Mouse (Mus musculus) kidney, embryonic 15.5 days (tissue): Measurements from ENCODE around the gene Il6st. TPM values are rescaled to one million over a fixed set of nuclear protein-coding genes. Genes with fewer than 3 reads are reported as not detected.

Source experiments
- ATAC-seq: fragments of 200-750 bp; cut with Nextera tagmentation; replicated peaks from 2 replicates; pipeline ENCODE4 v1.8.0; 2017; ENCODE audit warnings: moderate TSS enrichment; ENCODE audit not compliant: low FRiP score
- H3K27ac ChIP-seq: fragments of 300-500 bp; sonication (generic); 2 replicates; pipeline ENCODE4 v1.5.1; 2015; ENCODE audit warnings: mild to moderate bottlenecking, inconsistent platforms
- H3K27me3 ChIP-seq: fragments of 300-500 bp; sonication (generic); 2 replicates; pipeline ENCODE4 v1.6.1; 2015; ENCODE audit warnings: inconsistent platforms
- H3K36me3 ChIP-seq: fragments of 300-500 bp; sonication (generic); 2 replicates; pipeline ENCODE4 v1.6.1; 2015; ENCODE audit warnings: inconsistent platforms
- H3K4me1 ChIP-seq: fragments of 300-500 bp; sonication (generic); 2 replicates; pipeline ENCODE4 v1.6.1; 2015; ENCODE audit warnings: inconsistent platforms
- H3K4me2 ChIP-seq: fragments of 300-500 bp; sonication (generic); 2 replicates; pipeline ENCODE4 v1.6.1; 2015; ENCODE audit warnings: moderate library complexity, mild to moderate bottlenecking, inconsistent platforms
- H3K4me3 ChIP-seq: fragments of 300-500 bp; sonication (generic); replicated peaks from 2 replicates; pipeline ENCODE4 v1.5.1; 2015; ENCODE audit warnings: mild to moderate bottlenecking, inconsistent platforms
- H3K9ac ChIP-seq: fragments of 300-500 bp; sonication (generic); 2 replicates; pipeline ENCODE4 v1.6.1; 2015; ENCODE audit warnings: mild to moderate bottlenecking, inconsistent platforms
- H3K9me3 ChIP-seq: fragments of 300-500 bp; sonication (generic); replicated peaks from 2 replicates; pipeline ENCODE4 v1.6.1; 2016; ENCODE audit warnings: inconsistent platforms
- WGBS: fragments of 180-500 bp; shearing (Covaris S2); methylation state at CpG from one replicate; pipeline ENCODE4 v1.1.7; 2015; ENCODE audit warnings: mixed read lengths; 5-methylcytosine and 5-hydroxymethylcytosine counted together
- polyA plus RNA-seq: library from polyadenylated mRNA; unstranded; fragments of >200 nt; fragmentation: Nextera tagmentation; extraction: Ambion mirVana; gene quantifications from 2 replicates; pipeline ENCODE4 v1.2.1, GENCODE M21; 2015

Il6st gene
- polyA plus RNA-seq, 1 experiment from 2014 or later, result 40.4 TPM

GRCm38 (mm10) chr13:112471201-112471600 is 7.3 kb downstream of the Il6st start:
- no peak for ATAC-seq
- WGBS, result 92% methylated on average over 9 of the region's 9 CpGs
- Histone ChIP-seq H3K27me3 (no peaks in the 10 kb centered on the region), H3K36me3 (peaks cover 10% of the 10 kb centered on the region), H3K9me3 (no peaks in the 10 kb centered on the region), H3K27ac (no peak overlapping the region), H3K9ac (no peak overlapping the region), H3K4me1 (peaks cover 7% of the 10 kb centered on the region), H3K4me3 (no peak overlapping the region), H3K4me2 (no peak overlapping the region)

GRCm38 (mm10) chr13:112472401-112473023 is 8.6 kb downstream of the Il6st start:
- no peaks in the 10 kb centered on the region for H3K9me3 ChIP-seq
- no peak overlapping the region for H3K4me2 ChIP-seq
- no peaks in the 10 kb centered on the region for H3K27me3 ChIP-seq
- H3K4me3 ChIP-seq, result no peak overlapping the region
- H3K4me1 ChIP-seq, result peaks cover 4% of the 10 kb centered on the region; the same call in 1 of the 2 replicates
- no peak for ATAC-seq
- H3K27ac ChIP-seq, result no peak overlapping the region
- H3K9ac ChIP-seq, result no peak overlapping the region
- WGBS, result 78% methylated on average over 19 of the region's 19 CpGs
- peaks cover 17% of the 10 kb centered on the region for H3K36me3 ChIP-seq

- H3K9ac ChIP-seq, result no peak overlapping the region
- ATAC-seq, result no peak
Observed at GRCm38 (mm10) chr13:112473757-112474755, 10.2 kb downstream of the Il6st start.

GRCm38 (mm10) chr13:112479032-112479431 is 15.2 kb downstream of the Il6st start:
- Histone ChIP-seq H3K4me1 (no peaks in the 10 kb centered on the region), H3K27me3 (no peaks in the 10 kb centered on the region), H3K27ac (no peak overlapping the region), H3K4me3 (no peak overlapping the region), H3K9me3 (no peaks in the 10 kb centered on the region), H3K36me3 (peaks cover 55% of the 10 kb centered on the region), H3K9ac (no peak overlapping the region), H3K4me2 (no peak overlapping the region)
- no peak for ATAC-seq
- 82% methylated on average over 7 of the region's 7 CpGs for WGBS

More at GRCm38 (mm10) chr13:112473757-112474755, 10.2 kb downstream of the Il6st start:
- Histone ChIP-seq H3K4me1 (0 out of 2 replicates have a peak, but pooled peaks cover 3% of the 10 kb centered on the region), H3K9me3 (no peaks in the 10 kb centered on the region), H3K27ac (no peak overlapping the region), H3K36me3 (peaks cover 18% of the 10 kb centered on the region), H3K4me3 (no peak overlapping the region), H3K27me3 (no peaks in the 10 kb centered on the region), H3K4me2 (no peak overlapping the region)
- 62% methylated on average over 21 of the region's 21 CpGs for WGBS

GRCm38 (mm10) chr13:112479926-112480325 is 16.1 kb downstream of the Il6st start:
- WGBS, result 93% methylated on average over 15 of the region's 15 CpGs
- no peak overlapping the region for H3K9ac ChIP-seq
- no peak overlapping the region for H3K27ac ChIP-seq
- no peak overlapping the region for H3K4me2 ChIP-seq
- no peaks in the 10 kb centered on the region for H3K4me1 ChIP-seq
- no peaks in the 10 kb centered on the region for H3K9me3 ChIP-seq
- H3K4me3 ChIP-seq, result no peak overlapping the region
- H3K27me3 ChIP-seq, result no peaks in the 10 kb centered on the region
- peaks cover 63% of the 10 kb centered on the region for H3K36me3 ChIP-seq
- no peak for ATAC-seq

- H3K4me2 ChIP-seq, result no peak overlapping the region
- H3K27me3 ChIP-seq, result no peaks in the 10 kb centered on the region
- no peaks in the 10 kb centered on the region for H3K4me1 ChIP-seq
- H3K4me3 ChIP-seq, result no peak overlapping the region
- no peak overlapping the region for H3K9ac ChIP-seq
- no peaks in the 10 kb centered on the region for H3K9me3 ChIP-seq
- 93% methylated on average over 5 of the region's 5 CpGs for WGBS
- no peak for ATAC-seq
- no peak overlapping the region for H3K27ac ChIP-seq
- H3K36me3 ChIP-seq, result peaks cover 70% of the 10 kb centered on the region
Observed at GRCm38 (mm10) chr13:112482525-112482924, 18.7 kb downstream of the Il6st start.

GRCm38 (mm10) chr13:112483015-112483414 is 19.1 kb downstream of the Il6st start:
- Histone ChIP-seq H3K27me3 (no peaks in the 10 kb centered on the region), H3K4me2 (no peak overlapping the region), H3K4me3 (no peak overlapping the region), H3K36me3 (peaks cover 73% of the 10 kb centered on the region), H3K9me3 (no peaks in the 10 kb centered on the region), H3K4me1 (no peaks in the 10 kb centered on the region), H3K27ac (no peak overlapping the region), H3K9ac (no peak overlapping the region)
- WGBS, result 83% methylated on average over 7 of the region's 7 CpGs
- no peak for ATAC-seq

GRCm38 (mm10) chr13:112486236-112486635 is 22.4 kb downstream of the Il6st start:
- no peak overlapping the region for H3K27ac ChIP-seq
- 96% methylated on average over 5 of the region's 5 CpGs for WGBS
- no peak for ATAC-seq
- no peak overlapping the region for H3K4me2 ChIP-seq
- H3K9me3 ChIP-seq, result no peaks in the 10 kb centered on the region
- H3K4me1 ChIP-seq, result no peaks in the 10 kb centered on the region
- no peak overlapping the region for H3K4me3 ChIP-seq
- no peak overlapping the region for H3K9ac ChIP-seq
- H3K27me3 ChIP-seq, result no peaks in the 10 kb centered on the region
- peaks cover 88% of the 10 kb centered on the region for H3K36me3 ChIP-seq

GRCm38 (mm10) chr13:112486676-112487075 is 22.8 kb downstream of the Il6st start:
- H3K27me3 ChIP-seq, result no peaks in the 10 kb centered on the region
- H3K9ac ChIP-seq, result no peak overlapping the region
- peaks cover 87% of the 10 kb centered on the region for H3K36me3 ChIP-seq
- no peak for ATAC-seq
- H3K4me1 ChIP-seq, result no peaks in the 10 kb centered on the region
- no peaks in the 10 kb centered on the region for H3K9me3 ChIP-seq
- H3K4me2 ChIP-seq, result no peak overlapping the region
- no peak overlapping the region for H3K4me3 ChIP-seq
- WGBS, result 97% methylated on average over 5 of the region's 5 CpGs
- no peak overlapping the region for H3K27ac ChIP-seq

- H3K9me3 ChIP-seq, result no peaks in the 10 kb centered on the region
- H3K9ac ChIP-seq, result no peak overlapping the region
- ATAC-seq, result no peak
- 92% methylated on average over 3 of the region's 3 CpGs for WGBS
- H3K4me1 ChIP-seq, result no peaks in the 10 kb centered on the region
- peaks cover 77% of the 10 kb centered on the region for H3K36me3 ChIP-seq
- no peak overlapping the region for H3K27ac ChIP-seq
- no peaks in the 10 kb centered on the region for H3K27me3 ChIP-seq
- no peak overlapping the region for H3K4me3 ChIP-seq
- no peak overlapping the region for H3K4me2 ChIP-seq
Observed at GRCm38 (mm10) chr13:112490036-112490435, 26.2 kb downstream of the Il6st start.

GRCm38 (mm10) chr13:112491636-112492284 is 27.9 kb downstream of the Il6st start:
- Histone ChIP-seq H3K9me3 (no peaks in the 10 kb centered on the region), H3K4me2 (no peak overlapping the region), H3K4me3 (no peak overlapping the region), H3K9ac (no peak overlapping the region), H3K27ac (no peak overlapping the region), H3K36me3 (peaks cover 76% of the 10 kb centered on the region), H3K4me1 (no peaks in the 10 kb centered on the region), H3K27me3 (no peaks in the 10 kb centered on the region)
- 55% methylated on average over 14 of the region's 14 CpGs for WGBS
- no peak for ATAC-seq

- Histone ChIP-seq H3K36me3 (peaks cover 77% of the 10 kb centered on the region), H3K4me3 (no peak overlapping the region), H3K27me3 (no peaks in the 10 kb centered on the region), H3K9ac (no peak overlapping the region), H3K27ac (no peak overlapping the region), H3K9me3 (no peaks in the 10 kb centered on the region), H3K4me1 (no peaks in the 10 kb centered on the region), H3K4me2 (no peak overlapping the region)
- WGBS, result 88% methylated on average over 1 of the region's 1 CpGs
- ATAC-seq, result no peak
Observed at GRCm38 (mm10) chr13:112492285-112492678, 28.4 kb downstream of the Il6st start.
